Mouse (Mus musculus) intestine, embryonic 14.5 days (tissue): ENCODE data around the gene Rnf227. TPM values are rescaled to one million over a fixed set of nuclear protein-coding genes. Genes with fewer than 3 reads are reported as not detected.

Source experiments
- ATAC-seq: fragments of 200-750 bp; cut with Nextera tagmentation; replicated peaks from 2 replicates; pipeline ENCODE4 v1.8.0; 2017; ENCODE audit warnings: low read depth, moderate number of reproducible peaks, moderate TSS enrichment, moderate library complexity; ENCODE audit not compliant: low FRiP score, low TSS enrichment
- DNase-seq: peaks from one replicate; pipeline ENCODE4 v3.0.0-alpha.2; 2018; ENCODE audit warnings: low spot score
- H3K27ac ChIP-seq: fragments of 300-500 bp; sonication (generic); 2 replicates; pipeline ENCODE4 v1.5.1; 2014; ENCODE audit warnings: low read depth, mild to moderate bottlenecking, control low read depth
- H3K27me3 ChIP-seq: fragments of 300-500 bp; sonication (generic); replicated peaks from 2 replicates; pipeline ENCODE4 v1.6.1; 2014; ENCODE audit warnings: low read length, control low read depth; ENCODE audit not compliant: control insufficient read depth, insufficient read depth
- H3K36me3 ChIP-seq: fragments of 300-500 bp; sonication (generic); 2 replicates; pipeline ENCODE4 v1.6.1; 2014; ENCODE audit warnings: low read length, control low read depth; ENCODE audit not compliant: control insufficient read depth, insufficient read depth
- H3K4me1 ChIP-seq: fragments of 300-500 bp; sonication (generic); replicated peaks from 2 replicates; pipeline ENCODE4 v1.6.1; 2014; ENCODE audit warnings: low read length, control low read depth, mixed read lengths; ENCODE audit not compliant: control insufficient read depth, insufficient read depth
- H3K4me2 ChIP-seq: fragments of 300-500 bp; sonication (generic); 2 replicates; pipeline ENCODE4 v1.6.1; 2014; ENCODE audit warnings: low read length
- H3K4me3 ChIP-seq: fragments of 300-500 bp; sonication (generic); 2 replicates; pipeline ENCODE4 v1.5.1; 2014; ENCODE audit warnings: low read depth, low read length, control low read depth, mixed read lengths
- H3K9ac ChIP-seq: fragments of 300-500 bp; sonication (generic); 2 replicates; pipeline ENCODE4 v1.6.1; 2014; ENCODE audit warnings: mild to moderate bottlenecking, low read length
- H3K9me3 ChIP-seq: fragments of 300-500 bp; sonication (generic); 2 replicates; pipeline ENCODE4 v1.6.1; 2016; ENCODE audit warnings: low read length, control low read depth; ENCODE audit not compliant: control insufficient read depth
- WGBS: fragments of 180-500 bp; shearing (Covaris S2); extraction: QIAGEN DNeasy Blood & Tissue Kit; methylation state at CpG from one replicate; pipeline ENCODE4 v1.1.7; 2014; 5-methylcytosine and 5-hydroxymethylcytosine counted together
- polyA plus RNA-seq: library from polyadenylated mRNA; unstranded; fragments of >200 nt; fragmentation: Nextera tagmentation; extraction: Ambion mirVana; gene quantifications from 2 replicates; pipeline ENCODE4 v1.2.1, GENCODE M21; 2014

Gene Rnf227
- polyA plus RNA-seq, 1 experiment from 2014 or later: 13.2 TPM

DNA sequence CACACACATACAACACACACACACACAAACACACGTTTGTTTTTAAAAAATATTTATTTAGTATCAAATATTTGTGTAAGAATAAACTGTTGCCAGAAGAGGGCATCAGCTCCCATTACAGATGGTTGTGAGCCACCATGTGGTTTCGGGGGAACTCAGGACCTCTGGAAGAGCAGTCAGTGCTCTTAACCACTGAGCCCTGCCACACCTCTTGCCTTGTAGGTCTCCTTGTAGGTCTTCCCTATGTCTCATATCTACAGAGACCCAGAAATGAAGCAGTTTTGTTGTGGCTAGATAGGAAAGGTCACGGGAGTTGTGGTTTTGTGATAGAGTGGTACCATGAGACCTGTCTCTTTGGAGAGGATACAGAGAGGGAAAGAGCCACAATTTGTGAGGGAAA, 6.3 kb upstream of the Rnf227 start:
- Histone ChIP-seq H3K4me2 (no peak overlapping the region), H3K27me3 (no peaks in the 10 kb centered on the region), H3K9me3 (no peaks in the 10 kb centered on the region), H3K4me3 (no peak overlapping the region), H3K9ac (no peak overlapping the region), H3K4me1 (peaks cover 14% of the 10 kb centered on the region), H3K27ac (no peak overlapping the region), H3K36me3 (no peaks in the 10 kb centered on the region)
- no peak for DNase-seq
- whole genome bisulfite sequencing: 65% methylated on average over 3 of the region's 3 CpGs
- no peak for ATAC-seq

- Histone ChIP-seq H3K27ac (no peak overlapping the region), H3K27me3 (no peaks in the 10 kb centered on the region), H3K36me3 (no peaks in the 10 kb centered on the region), H3K4me3 (no peak overlapping the region), H3K9me3 (no peaks in the 10 kb centered on the region), H3K4me2 (no peak overlapping the region), H3K4me1 (peaks cover 14% of the 10 kb centered on the region), H3K9ac (no peak overlapping the region)
- WGBS: 42% methylated on average over 4 of the region's 4 CpGs
- DNase-seq (no peak), ATAC-seq (no peak)
Measured at GRCm38 (mm10) chr11:69334796-69335195, 5.5 kb upstream of the Rnf227 start.

DNA sequence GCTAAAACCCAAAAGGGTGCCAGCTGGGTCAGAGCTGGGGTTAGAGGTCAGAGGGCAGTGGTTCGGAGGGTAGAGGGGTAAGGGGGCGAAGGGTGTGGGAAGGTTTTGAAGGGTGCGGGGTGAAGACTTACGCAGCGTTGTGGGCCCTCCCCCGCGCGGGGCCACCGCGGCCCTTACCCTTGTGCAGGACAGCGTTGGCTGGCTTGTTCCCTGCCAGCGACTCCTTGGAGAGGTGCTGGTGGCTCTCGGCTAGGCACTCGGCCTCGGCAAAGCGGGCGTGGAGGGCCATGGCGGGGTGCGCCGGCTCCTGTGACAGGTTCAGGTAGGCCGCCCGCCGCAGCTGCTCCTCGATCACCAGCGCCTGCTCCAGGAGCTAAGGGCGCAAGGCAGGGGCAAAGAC, 6.2 kb downstream of the Rnf227 start:
- no peaks in the 10 kb centered on the region for H3K9me3 ChIP-seq
- peaks cover 86% of the 10 kb centered on the region for H3K36me3 ChIP-seq
- DNase-seq: no peak
- 92% methylated on average over 25 of the region's 26 CpGs for WGBS
- no peak overlapping the region for H3K4me2 ChIP-seq
- H3K4me3 ChIP-seq: no peak overlapping the region
- ATAC-seq: no peak
- no peak overlapping the region for H3K9ac ChIP-seq
- H3K27me3 ChIP-seq: no peaks in the 10 kb centered on the region
- H3K27ac ChIP-seq: no peak overlapping the region
- H3K4me1 ChIP-seq: peaks cover 2% of the 10 kb centered on the region; the same call in 1 of the 2 replicates

GRCm38 (mm10) chr11:69356544-69356943, 16.3 kb downstream of the Rnf227 start:
- DNase-seq (no peak), ATAC-seq (no peak)
- no peaks in the 10 kb centered on the region for H3K27me3 ChIP-seq
- H3K4me3 ChIP-seq: no peak overlapping the region
- 92% methylated on average over 5 of the region's 5 CpGs for WGBS
- H3K36me3 ChIP-seq: peaks cover 100% of the 10 kb centered on the region
- no peak overlapping the region for H3K9ac ChIP-seq
- H3K4me2 ChIP-seq: no peak overlapping the region
- no peaks in the 10 kb centered on the region for H3K4me1 ChIP-seq
- H3K9me3 ChIP-seq: no peaks in the 10 kb centered on the region
- H3K27ac ChIP-seq: no peak overlapping the region

DNA sequence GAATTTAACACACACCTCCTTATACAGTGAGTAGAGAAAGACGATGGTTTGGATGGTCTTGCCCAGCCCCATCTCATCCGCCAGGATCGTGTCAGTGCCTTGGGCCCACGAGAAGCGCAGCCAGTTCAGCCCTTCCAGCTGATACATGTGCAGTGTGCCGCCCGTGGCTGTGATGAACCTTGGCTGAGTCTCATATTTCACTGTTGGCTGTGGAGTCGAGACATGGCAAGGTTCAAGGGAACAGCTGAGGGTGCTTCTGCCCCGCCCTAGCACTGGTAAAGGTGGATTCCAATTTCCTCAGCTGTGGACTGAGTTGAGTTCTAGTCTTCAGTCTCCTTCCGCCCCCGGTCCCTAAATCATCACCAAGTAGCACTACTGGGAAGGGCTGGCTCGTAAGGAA, 17.4 kb downstream of the Rnf227 start:
- Histone ChIP-seq H3K9ac (no peak overlapping the region), H3K4me2 (no peak overlapping the region), H3K4me1 (no peaks in the 10 kb centered on the region), H3K4me3 (no peak overlapping the region), H3K27ac (no peak overlapping the region), H3K9me3 (no peaks in the 10 kb centered on the region), H3K27me3 (no peaks in the 10 kb centered on the region), H3K36me3 (peaks cover 100% of the 10 kb centered on the region)
- ATAC-seq (no peak), DNase-seq (no peak)
- 88% methylated on average over 12 of the region's 12 CpGs for WGBS

DNA sequence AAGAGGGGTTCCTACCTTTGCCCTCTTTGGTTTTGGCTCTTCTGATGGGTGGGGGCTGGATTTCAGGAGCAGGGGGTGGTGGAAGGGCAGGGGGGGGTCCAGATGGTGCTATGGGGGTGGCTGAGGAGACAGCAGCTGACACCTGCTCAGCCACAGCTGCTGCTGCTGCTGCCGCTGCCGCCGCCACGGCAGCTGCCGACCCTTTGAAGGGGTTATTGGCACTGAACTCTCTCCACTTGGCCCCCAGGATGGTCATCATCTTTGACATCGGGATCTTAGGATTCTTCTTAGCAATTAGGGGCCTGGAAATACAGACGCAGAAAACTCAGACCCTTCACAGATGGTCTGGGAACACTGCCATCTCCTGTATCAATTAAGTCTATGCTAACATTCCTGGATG, 21.8 kb downstream of the Rnf227 start:
- 74% methylated on average over 7 of the region's 7 CpGs for WGBS
- Histone ChIP-seq H3K36me3 (peaks cover 69% of the 10 kb centered on the region), H3K27me3 (no peaks in the 10 kb centered on the region), H3K4me3 (no peak overlapping the region), H3K9ac (no peak overlapping the region), H3K4me2 (no peak overlapping the region), H3K27ac (no peak overlapping the region), H3K9me3 (no peaks in the 10 kb centered on the region), H3K4me1 (peaks cover 24% of the 10 kb centered on the region)
- DNase-seq (no peak), ATAC-seq (no peak)

DNA sequence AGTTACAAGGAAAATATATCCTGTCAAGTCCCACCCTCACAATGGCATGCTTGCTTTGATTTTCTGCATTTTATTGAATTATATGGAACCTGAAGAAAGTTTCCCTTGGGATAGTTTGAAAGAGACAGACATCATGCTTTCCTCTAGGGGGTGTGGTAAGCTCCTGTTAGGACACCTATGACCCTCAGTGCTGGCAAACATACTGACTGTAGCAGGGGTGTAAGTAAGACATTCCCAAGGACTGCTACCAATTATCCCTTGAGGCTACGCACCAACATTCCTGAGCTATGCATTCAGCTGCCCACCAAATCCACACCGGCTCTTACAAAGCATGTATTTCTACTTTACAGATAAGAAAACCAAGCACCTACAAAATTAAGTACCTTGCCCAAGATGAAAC, 22.2 kb downstream of the Rnf227 start:
- ATAC-seq (no peak), DNase-seq (no peak)
- Histone ChIP-seq H3K4me1 (peaks cover 26% of the 10 kb centered on the region), H3K27ac (no peak overlapping the region), H3K9me3 (no peaks in the 10 kb centered on the region), H3K4me3 (no peak overlapping the region), H3K9ac (no peak overlapping the region), H3K36me3 (peaks cover 64% of the 10 kb centered on the region), H3K27me3 (no peaks in the 10 kb centered on the region), H3K4me2 (no peak overlapping the region)
- WGBS: 83% methylated on average over 2 of the region's 2 CpGs

- 47% methylated on average over 8 of the region's 8 CpGs for WGBS
- DNase-seq (no peak), ATAC-seq (no peak)
- Histone ChIP-seq H3K4me3 (no peak overlapping the region), H3K9me3 (no peaks in the 10 kb centered on the region), H3K4me2 (peak overlapping the region; percentile 64), H3K27ac (peak overlapping the region; percentile 95), H3K27me3 (no peaks in the 10 kb centered on the region), H3K36me3 (peaks cover 45% of the 10 kb centered on the region), H3K4me1 (peaks cover 26% of the 10 kb centered on the region), H3K9ac (no peak overlapping the region)
Measured at GRCm38 (mm10) chr11:69364376-69364775, 24.1 kb downstream of the Rnf227 start.

DNA sequence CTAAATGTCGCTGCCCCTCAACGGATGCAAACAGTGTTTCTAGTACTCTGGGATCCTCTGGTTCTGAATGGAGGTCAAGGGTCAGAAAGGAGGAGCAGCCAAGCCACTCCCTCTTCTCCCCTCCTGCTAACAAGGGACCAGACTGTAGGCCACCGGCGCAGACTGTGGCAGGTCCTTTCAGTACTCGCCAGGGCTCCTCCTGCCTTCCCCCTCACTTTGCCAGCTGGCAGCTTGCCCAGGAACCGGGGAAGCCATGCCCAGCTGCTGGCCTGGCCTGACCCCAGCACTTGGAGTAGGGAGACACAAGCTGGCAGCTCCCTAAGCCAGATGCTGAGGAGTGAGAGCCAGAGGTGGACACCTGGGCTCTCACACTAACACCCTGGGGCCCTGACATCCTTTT, 24.6 kb downstream of the Rnf227 start:
- Histone ChIP-seq H3K4me2 (peak overlapping the region; percentile 64), H3K36me3 (peaks cover 40% of the 10 kb centered on the region), H3K27me3 (no peaks in the 10 kb centered on the region), H3K9me3 (no peaks in the 10 kb centered on the region), H3K27ac (peak overlapping the region; percentile 95), H3K4me3 (0 out of 2 replicates have a peak overlapping the region, but pooled peaks have one; percentile 80), H3K9ac (no peak overlapping the region), H3K4me1 (peaks cover 26% of the 10 kb centered on the region)
- no peak; the same call in 1 of the 2 replicates for ATAC-seq
- DNase-seq: peak; percentile 85
- WGBS: 2% methylated on average over 6 of the region's 6 CpGs
